Mouse (Mus musculus) small intestine, adult 2 months (tissue): ENCODE measurements around the gene Chrna5.

Source experiments
- CTCF ChIP-seq: fragments of 200-500 bp; IDR thresholded peaks from 2 replicates; pipeline ENCODE4 v1.5.1; 2012; ENCODE audit warnings: low read depth, mild to moderate bottlenecking, control low read depth, inconsistent platforms, low read length, moderate library complexity, mixed read lengths; ENCODE audit not compliant: insufficient replicate concordance, insufficient read length; ENCODE audit errors: extremely low read depth
- POLR2A ChIP-seq: fragments of 200-500 bp; IDR thresholded peaks from 2 replicates; pipeline ENCODE4 v1.6.1; 2012; ENCODE audit warnings: low read depth, mild to moderate bottlenecking, control low read depth, inconsistent platforms, low read length, moderate library complexity

DNA sequence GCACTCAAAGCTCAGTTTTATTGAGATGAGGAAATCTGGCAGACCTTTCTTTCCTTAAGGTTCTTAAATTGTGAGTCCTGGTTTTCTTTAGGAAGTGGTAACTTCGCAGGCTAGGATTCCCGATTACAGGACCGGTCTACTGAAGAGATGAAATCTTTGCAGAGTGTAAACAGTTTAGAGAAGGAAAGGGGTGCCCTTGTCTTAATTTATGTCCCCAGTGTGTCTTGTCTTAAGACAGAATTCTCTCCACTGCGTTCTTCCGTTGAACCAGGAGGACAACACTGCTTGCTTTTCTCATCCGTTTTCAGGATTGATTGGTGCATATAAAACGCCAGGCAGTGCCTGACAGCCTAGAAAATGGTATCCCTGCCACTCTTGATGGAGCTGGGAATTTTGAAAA, 1.7 kb downstream of the Chrna5 start:
- no peak for TF ChIP-seq CTCF
- no peak for TF ChIP-seq POLR2A
